Mouse (Mus musculus) C2C12 (cell line): Measurements from ENCODE around the gene Tsen34. TPM values are rescaled to one million over a fixed set of nuclear protein-coding genes. Genes with fewer than 3 reads are reported as not detected.
"Not testable (repeated sequence)": the region's sequence is repeated elsewhere in the genome, so short reads cannot be mapped to it uniquely, and the experiment has no call there.

Experiments used
- H3K27me3 ChIP-seq: one replicate; pipeline ENCODE4 v1.6.1; 2011; ENCODE audit not compliant: control insufficient read depth, insufficient read depth, insufficient read length
- H3K36me3 ChIP-seq: one replicate; pipeline ENCODE4 v1.6.1; 2011; ENCODE audit not compliant: control insufficient read depth, insufficient read depth
- H3K4me3 ChIP-seq: one replicate; pipeline ENCODE4 v1.5.1; 2011; ENCODE audit warnings: mild to moderate bottlenecking, control low read depth; ENCODE audit not compliant: poor library complexity, insufficient read depth, severe bottlenecking
- H3K79me2 ChIP-seq: one replicate; pipeline ENCODE4 v1.6.1; 2011; ENCODE audit not compliant: control insufficient read depth, insufficient read depth
- H3K79me3 ChIP-seq: one replicate; pipeline ENCODE4 v1.6.1; 2011; ENCODE audit warnings: low read depth, control low read depth
- H3ac ChIP-seq: one replicate; pipeline ENCODE3; 2011; ENCODE audit warnings: low read depth; ENCODE audit not compliant: control insufficient read depth, insufficient read length
- CEBPB ChIP-seq: IDR thresholded peaks from one replicate; pipeline ENCODE4 v1.6.1; 2011; ENCODE audit warnings: low read depth, mild to moderate bottlenecking, control low read depth, moderate library complexity
- CTCF ChIP-seq: IDR thresholded peaks from one replicate; pipeline ENCODE4 v1.5.1; 2011; ENCODE audit not compliant: control insufficient read depth, insufficient read depth, insufficient read length
- FOSL1 ChIP-seq: IDR thresholded peaks from one replicate; pipeline ENCODE4 v1.8.0; 2011; ENCODE audit warnings: mild to moderate bottlenecking, low read length; ENCODE audit not compliant: poor library complexity, insufficient read depth, severe bottlenecking
- MAX ChIP-seq: IDR thresholded peaks from one replicate; pipeline ENCODE4 v1.6.1; 2011; ENCODE audit warnings: mild to moderate bottlenecking, control low read depth
- MYOD1 ChIP-seq: IDR thresholded peaks from one replicate; pipeline ENCODE4 v1.6.1; 2011; ENCODE audit warnings: low read depth; ENCODE audit not compliant: control insufficient read depth, insufficient read length
- MYOG ChIP-seq: IDR thresholded peaks from one replicate; pipeline ENCODE4 v1.6.1; 2011; ENCODE audit not compliant: control insufficient read depth, insufficient read length; ENCODE audit errors: extremely low read depth
- USF1 ChIP-seq: IDR thresholded peaks from one replicate; pipeline ENCODE4 v1.6.1; 2011; ENCODE audit warnings: low read depth, mild to moderate bottlenecking, control low read depth, moderate library complexity
- polyA plus RNA-seq: library from polyadenylated mRNA; unstranded; fragments of >200 nt; fragmentation: generic; extraction: Trizol; gene quantifications from one replicate; pipeline ENCODE4 v1.2.1, GENCODE M21; 2012; ENCODE audit warnings: missing spikeins

Tsen34 gene
- polyA plus RNA-seq, 1 experiment, result 215 TPM

DNA sequence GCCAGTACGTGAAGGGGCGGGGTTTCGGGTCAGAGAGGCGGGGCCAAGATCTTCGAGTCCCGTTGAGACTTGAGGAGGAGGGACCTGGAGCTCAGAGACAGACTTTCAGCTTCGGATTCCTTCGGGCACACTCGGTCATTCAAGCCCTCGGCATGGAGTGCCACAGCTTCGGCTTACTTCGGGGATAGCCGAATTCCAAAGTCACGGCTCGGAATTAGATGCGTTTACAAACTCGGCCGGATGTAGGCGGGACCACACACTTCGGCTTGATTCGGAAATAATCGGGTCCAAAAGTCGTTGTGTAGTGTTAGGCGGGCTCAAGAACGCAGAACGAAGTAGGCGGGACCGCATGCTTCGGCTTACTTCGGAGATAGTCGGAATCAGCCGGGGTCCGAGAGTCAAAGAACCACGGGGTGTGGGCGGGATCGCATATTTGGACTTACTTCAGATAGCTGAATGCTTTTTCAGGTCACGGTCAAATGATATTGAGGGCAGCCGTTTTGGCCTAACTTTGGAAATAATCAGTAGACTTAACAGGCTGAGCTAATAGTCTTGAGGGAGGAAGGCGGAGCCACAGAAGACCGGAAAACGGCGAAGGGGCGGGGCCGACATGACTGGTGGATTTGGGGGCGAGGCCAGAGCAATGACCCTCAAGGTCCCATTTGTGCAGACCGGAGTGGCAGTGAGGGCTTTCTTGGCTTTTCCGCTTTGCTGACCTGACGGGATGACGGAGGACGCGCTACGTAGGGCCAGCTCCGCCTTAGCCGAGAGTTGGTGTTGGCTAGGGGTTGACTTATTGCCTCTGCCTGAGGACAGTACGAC lies 535 bp downstream of the Tsen34 start, which contains the start of gene Mboat7:
TSS of gene Mboat7 (minus strand) at position 537 of the 822 bp plus-strand sequence.
- no peaks in the 10 kb centered on the region for H3K27me3 ChIP-seq
- H3ac ChIP-seq, result peak within 1 kb of the TSS; percentile 78
- TF ChIP-seq CEBPB, result no peak
- no peak for TF ChIP-seq USF1
- TF ChIP-seq MAX, result peak; percentile 22
- peaks cover 15% of the 10 kb centered on the region for H3K79me3 ChIP-seq
- H3K36me3 ChIP-seq, result peaks cover 23% of the 10 kb centered on the region
- peaks cover 36% of the 10 kb centered on the region for H3K79me2 ChIP-seq
- H3K4me3 ChIP-seq, result peak within 1 kb of the TSS; percentile 50

DNA sequence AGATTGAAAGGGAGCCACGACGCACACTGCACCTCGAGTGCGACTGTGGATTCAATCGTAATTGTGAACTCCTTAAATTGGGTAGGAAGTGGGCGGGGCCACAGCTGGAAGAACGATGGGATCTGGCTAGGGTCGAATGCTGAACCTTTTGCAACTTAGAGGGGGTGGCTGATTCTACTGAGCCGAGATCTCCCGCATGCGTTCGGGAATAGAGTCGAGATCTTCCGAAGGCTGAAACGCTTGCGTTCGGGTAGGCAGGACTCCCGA lies 1.1 kb downstream of the Tsen34 start:
- Histone ChIP-seq H3K36me3 (peaks cover 23% of the 10 kb centered on the region), H3K79me2 (peaks cover 36% of the 10 kb centered on the region), H3K79me3 (peaks cover 15% of the 10 kb centered on the region), H3K27me3 (no peaks in the 10 kb centered on the region), H3ac (peak overlapping the region; percentile 70), H3K4me3 (peak overlapping the region; percentile 50)
- TF ChIP-seq CTCF, result no peak
- no peak for TF ChIP-seq MYOG
- TF ChIP-seq MAX, result no peak
- TF ChIP-seq CEBPB, result no peak
- no peak for TF ChIP-seq USF1

DNA sequence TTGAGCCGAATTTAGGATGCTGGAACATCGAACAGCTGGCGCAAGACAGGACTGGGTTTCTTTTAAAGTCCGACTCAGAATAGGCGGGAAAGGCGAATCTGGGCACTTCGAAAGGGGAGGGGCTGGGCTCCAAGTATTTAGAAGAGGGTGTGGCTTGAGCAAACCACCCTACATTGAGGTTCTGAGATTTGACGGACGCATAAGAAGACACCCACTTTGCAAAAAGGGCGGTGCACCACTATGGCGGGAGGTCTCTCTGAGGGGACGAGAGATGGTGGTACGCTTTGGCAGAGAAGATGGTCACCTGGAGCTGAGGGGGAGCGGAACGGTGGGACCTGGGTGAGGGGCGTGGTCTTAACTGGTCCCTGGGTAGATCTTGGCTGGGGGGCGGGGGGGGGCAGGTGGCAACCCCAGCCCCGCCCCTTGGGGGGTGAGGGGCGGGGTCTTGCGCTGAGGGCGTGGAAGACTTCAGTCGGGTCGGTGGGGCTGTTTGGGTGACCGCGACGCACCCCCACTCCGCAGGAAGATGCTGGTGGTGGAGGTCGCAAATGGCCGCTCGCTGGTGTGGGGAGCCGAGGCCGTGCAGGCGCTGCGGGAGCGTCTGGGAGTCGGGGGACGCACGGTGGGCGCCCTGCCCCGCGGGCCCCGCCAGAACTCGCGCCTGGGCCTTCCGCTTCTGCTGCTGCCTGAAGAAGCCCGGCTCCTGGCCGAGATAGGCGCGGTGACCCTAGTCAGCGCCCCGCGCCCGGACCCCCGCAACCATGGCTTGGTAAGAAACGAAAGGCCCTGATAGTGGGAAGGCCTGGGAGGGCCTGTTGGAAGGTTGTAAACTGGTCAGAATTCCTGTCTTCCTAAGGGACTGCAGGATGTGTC lies 1.6 kb downstream of the Tsen34 start:
- TF ChIP-seq CTCF, result no peak
- no peak for TF ChIP-seq CEBPB
- no peak for TF ChIP-seq MYOG
- no peak for TF ChIP-seq FOSL1
- TF ChIP-seq MYOD1, result no peak
- Histone ChIP-seq H3K4me3 (peak overlapping the region; percentile 50), H3ac (peak overlapping the region; percentile 78), H3K27me3 (no peaks in the 10 kb centered on the region), H3K36me3 (peaks cover 23% of the 10 kb centered on the region), H3K79me3 (peaks cover 15% of the 10 kb centered on the region), H3K79me2 (peaks cover 36% of the 10 kb centered on the region)

DNA sequence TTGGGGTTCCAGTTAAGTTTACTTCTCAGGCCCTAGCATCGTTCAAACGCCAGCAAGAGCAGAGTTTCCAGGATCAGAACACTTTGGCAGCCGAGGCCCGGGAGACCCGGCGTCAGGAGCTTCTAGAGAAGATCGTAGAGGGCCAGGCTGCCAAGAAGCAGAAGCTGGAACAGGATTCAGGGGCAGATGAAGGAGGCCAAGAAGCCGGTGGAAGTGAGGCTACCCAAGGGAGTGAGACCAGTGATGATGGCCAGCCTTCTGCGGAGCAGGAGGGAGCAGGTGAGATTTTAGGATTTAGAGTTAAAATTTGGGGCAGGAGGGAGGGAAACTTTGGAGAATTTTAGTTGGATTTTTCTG lies 2.3 kb downstream of the Tsen34 start:
- H3K4me3 ChIP-seq, result peak overlapping the region; percentile 50
- H3K27me3 ChIP-seq, result not testable (repeated sequence)
- peaks cover 23% of the 10 kb centered on the region for H3K36me3 ChIP-seq

DNA sequence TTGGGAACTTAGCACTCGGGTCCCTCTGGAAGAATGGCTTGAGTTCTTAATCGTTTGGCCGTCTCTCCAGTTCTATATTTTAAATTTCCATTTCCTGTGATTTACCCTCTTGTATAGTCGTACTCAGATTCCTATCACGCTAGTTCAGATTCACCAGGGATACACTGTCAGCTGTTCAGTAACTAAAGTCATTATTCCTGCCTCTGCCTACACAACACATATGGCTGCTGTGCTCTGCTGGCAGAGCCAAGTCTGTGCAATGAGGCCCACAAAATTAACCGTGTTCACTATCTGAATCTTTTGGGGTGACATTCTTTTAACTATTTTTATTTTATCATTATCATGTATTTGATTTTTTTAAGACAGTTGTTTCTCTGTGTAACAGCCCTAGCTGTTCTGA lies 5.8 kb downstream of the Tsen34 start:
- H3K4me3 ChIP-seq, result no peak overlapping the region
- H3K36me3 ChIP-seq, result peaks cover 15% of the 10 kb centered on the region
- no peaks in the 10 kb centered on the region for H3K27me3 ChIP-seq
- TF ChIP-seq FOSL1 (no peak), MYOD1 (no peak), CTCF (no peak), MAX (no peak), USF1 (no peak), MYOG (no peak), CEBPB (no peak)
- H3K79me3 ChIP-seq, result peaks cover 9% of the 10 kb centered on the region
- H3ac ChIP-seq, result no peak overlapping the region
- H3K79me2 ChIP-seq, result peaks cover 12% of the 10 kb centered on the region

More for the DNA sequence above, 2.3 kb downstream of the Tsen34 start:
- Histone ChIP-seq H3K79me2 (peaks cover 36% of the 10 kb centered on the region), H3K79me3 (peaks cover 15% of the 10 kb centered on the region), H3ac (peak overlapping the region; percentile 78)

DNA sequence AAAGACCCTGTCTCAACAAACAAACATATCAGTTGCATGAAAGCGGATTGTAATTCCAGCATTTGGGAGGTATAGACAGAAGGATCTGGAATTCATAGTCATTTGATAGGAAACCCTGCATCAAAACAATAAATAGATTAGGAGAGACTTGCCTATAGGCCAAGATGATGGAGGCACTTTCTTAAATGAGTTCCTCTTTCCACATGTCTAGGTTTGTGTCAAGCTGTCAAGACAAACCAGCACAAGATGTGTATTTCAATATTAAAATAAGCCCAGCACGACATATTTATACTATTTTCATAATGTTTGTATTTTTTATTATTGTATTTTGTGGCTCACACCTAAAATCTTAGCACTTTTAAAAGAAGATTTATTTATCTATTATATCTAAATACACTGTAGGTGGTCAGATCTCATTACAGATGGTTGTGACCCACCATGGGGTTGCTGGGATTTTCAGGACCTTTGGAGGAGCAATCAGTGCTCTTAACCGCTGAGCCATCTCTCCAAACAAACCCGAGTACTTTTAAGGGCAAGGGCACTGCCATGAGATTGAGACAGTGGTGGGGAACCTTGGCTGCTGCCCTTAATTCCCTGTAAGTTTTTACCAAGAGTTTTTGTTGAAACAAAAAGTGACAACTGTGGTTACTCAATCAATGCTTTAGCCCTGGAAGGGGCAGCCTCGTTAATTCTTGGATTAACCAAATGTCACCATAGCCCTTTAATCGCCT lies 10.7 kb downstream of the Tsen34 start:
- H3ac ChIP-seq, result peak overlapping the region; percentile 43
- peaks cover 35% of the 10 kb centered on the region for H3K36me3 ChIP-seq
- H3K4me3 ChIP-seq, result peak overlapping the region; percentile 99

More for the DNA sequence above, 10.7 kb downstream of the Tsen34 start:
- Histone ChIP-seq H3K79me2 (peaks cover 35% of the 10 kb centered on the region), H3K27me3 (no peaks in the 10 kb centered on the region), H3K79me3 (peaks cover 28% of the 10 kb centered on the region)
- no peak for TF ChIP-seq CTCF
- no peak for TF ChIP-seq MYOG
- TF ChIP-seq MAX, result no peak
- no peak for TF ChIP-seq USF1
- TF ChIP-seq FOSL1, result no peak
- TF ChIP-seq MYOD1, result no peak
- no peak for TF ChIP-seq CEBPB
